Mouse (Mus musculus) retina, adult 2 months (tissue): Measurements from ENCODE around the gene Olfr654.

Experiments
- DNase-seq: peaks from one replicate; pipeline ENCODE4 v3.0.0-alpha.2; 2012; ENCODE audit warnings: low read depth, low spot score

Gene Olfr654

DNA sequence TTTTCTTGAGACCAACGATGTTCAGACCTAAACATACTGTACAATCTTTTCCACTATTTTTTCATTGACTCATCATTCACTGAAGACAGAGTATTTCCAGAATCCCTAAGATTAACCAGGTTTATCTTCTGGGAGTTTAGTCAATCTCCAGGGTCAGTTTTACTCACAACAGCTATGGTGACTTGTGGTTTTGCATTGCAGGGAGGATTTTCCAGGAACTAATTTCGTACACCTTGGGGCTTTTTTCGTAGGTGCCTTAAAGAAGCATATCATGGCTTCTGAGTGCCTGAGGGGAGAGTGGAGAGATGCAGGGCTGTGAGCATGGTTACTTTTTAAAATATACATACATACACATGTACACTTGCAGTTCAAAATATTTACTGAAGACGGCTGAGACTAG lies at the start of gene Olfr654:
Gene Olfr654 (plus strand): TSS at position 301 of the 400 bp plus-strand sequence.
- no peak for DNase-seq

DNA sequence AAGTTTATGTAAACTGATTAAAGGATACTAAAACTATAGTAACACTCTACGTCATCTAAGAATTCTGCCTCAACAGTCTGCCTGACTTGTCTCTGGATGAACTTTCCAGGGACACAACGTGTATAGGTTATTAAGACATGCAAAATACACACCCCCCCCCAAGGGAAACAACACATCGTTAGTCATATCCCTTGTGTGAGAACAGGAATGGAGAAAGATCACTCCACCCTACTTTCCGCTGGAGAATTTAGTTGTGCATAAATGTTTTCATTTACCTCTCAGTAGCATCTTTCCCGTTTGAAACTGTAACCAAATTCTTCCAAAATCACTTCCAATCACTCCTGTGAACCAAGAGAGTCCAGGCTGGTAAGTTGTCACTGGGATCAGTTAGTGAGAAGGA lies 37.0 kb upstream of the Olfr654 start, which contains the start of gene Olfr651:
Gene Olfr651 (plus strand): TSS at position 301 of the 400 bp plus-strand sequence.
- DNase-seq: no peak

DNA sequence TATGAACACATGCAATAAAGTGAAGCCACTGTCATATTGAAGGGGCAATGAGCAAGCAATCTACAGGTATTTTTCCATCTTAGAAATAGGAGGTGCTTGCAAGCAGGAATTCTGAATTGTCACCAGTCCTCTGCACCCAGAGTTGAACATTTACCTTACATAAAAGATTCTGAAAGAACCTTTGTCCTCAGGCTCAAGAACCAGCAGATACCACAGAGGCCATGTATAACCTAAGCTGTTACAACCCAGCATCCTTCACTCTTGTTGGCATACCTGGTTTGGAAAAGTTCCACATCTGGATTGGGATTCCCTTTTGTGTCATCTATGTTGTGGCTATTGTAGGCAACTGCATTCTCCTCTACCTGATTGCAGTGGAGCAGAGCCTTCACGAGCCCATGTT lies 34.1 kb upstream of the Olfr654 start:
- no peak for DNase-seq

GRCm38 (mm10) chr7:104560601-104561000 lies 26.2 kb upstream of the Olfr654 start, which contains the start of gene Olfr652:
TSS of gene Olfr652 (plus strand) at chr7:104560901.
- no peak for DNase-seq

- DNase-seq: no peak
Observed at GRCm38 (mm10) chr7:104577014-104577413, 9.8 kb upstream of the Olfr654 start, which contains the start of gene Olfr653. TSS of gene Olfr653 (plus strand) at chr7:104577314.

DNA sequence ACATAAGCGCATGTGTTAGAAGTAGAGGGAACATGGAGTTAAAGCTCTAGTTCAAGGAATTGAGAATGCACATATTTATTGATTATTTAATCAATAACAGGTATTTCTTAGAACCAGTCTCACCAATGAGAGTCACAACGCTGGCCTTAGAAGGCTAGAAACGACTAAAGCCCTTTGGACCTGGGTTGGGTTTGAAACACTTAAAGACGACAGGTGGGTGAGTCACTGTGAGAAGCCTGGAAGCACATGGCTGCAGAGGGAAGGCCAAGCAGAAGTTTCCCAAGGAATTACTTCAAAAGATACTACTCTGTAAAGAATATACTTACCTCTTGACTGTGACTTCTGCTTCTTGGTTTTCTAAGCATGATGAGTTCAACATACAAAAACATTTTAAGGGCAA lies 6.0 kb upstream of the Olfr654 start:
- no peak for DNase-seq

DNA sequence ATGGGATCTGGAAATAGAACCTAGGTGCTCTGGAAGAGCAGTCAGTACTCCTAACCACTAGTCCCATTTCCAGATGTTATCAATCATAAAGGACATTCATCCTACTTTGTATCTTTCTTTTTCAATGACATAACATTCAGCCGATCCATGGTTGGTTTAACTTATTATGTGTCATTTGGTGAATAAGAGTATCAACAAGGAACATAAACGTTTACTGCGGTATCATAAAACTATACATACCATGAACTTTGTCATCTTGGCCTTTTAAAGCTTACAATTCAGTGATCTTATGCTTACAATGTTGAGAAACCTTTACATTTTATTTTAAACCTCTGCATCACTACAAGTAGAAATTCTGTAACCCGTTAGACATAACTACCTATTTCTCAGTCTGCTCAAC lies 5.4 kb upstream of the Olfr654 start:
- DNase-seq: no peak

DNA sequence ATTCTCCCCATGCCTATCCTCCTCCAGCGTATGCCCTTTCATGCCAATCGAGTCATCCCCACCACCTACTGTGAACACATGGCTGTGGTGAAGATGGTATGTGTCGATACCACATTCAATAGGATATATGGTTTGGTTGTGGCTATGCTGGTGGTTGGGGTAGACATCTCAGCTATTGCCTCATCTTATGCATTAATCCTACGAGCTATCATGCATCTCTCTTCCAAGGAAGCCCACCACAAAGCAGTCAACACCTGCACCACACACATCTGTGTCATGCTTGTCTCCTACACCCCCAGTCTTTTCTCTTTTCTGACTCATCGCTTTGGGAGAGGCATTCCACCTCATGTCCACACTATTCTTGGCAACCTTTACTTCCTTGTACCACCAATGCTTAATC lies 1.4 kb downstream of the Olfr654 start:
- no peak for DNase-seq

GRCm38 (mm10) chr7:104601679-104602078 lies 14.9 kb downstream of the Olfr654 start, which contains the start of gene Olfr655:
TSS of gene Olfr655 (minus strand) at chr7:104601779.
- DNase-seq: no peak

DNA sequence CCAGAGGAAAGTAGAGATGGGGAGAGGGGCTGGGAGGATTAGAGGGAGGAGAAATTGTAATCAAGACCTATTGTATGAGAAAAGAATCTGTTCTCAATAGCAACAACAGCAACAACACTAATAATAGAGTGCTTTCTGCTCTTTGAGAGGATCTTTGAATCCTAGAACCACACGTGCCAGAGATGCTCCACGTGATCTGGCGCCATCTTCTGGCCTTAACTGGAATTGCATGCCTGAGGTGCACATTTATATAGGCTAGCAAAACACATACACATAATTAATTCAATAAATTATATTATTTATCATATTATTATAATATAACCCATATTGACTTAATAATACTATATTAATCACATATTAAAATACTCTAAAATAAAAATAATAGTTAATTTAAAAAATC lies 16.3 kb downstream of the Olfr654 start:
- DNase-seq: no peak

DNA sequence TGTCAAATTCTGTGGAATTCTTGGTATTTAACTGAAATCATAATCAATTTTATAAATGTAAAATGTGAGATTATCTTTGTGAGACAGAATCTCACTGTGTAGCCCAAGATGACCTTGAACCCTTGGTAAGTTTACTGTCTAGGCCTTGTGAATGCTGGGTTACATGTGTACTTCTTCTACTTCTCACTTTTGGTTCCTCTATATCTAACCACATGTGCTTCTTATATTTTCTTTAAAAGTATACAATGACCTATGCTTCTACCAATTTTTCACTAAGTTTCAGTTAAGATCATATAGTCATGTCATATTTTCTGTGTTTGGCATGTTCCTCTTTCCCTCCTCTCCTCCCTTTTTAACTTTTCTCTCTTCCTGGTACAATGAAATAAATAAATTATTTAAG lies 17.9 kb downstream of the Olfr654 start:
- DNase-seq: no peak

DNA sequence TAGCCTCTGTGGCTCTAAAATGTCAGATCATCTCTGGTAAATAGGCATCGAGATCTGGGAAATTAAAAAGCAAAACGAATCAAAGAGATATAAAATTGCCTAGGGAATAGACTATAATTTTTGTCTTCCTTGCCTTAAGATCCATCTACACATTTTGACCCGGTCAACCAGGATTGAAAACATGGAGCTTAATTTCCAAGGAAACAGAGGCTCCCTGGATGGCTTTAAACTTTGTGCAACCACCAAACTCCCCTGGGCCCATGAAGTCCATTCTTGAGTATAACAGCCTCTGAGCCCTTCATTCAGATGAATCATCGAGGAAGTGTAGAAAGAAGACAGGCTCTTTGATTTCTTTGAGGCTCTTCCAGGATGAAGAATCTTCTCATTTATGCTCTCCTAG lies 26.8 kb downstream of the Olfr654 start, which contains the start of gene Olfr656:
Gene Olfr656 (plus strand): TSS at position 301 of the 400 bp plus-strand sequence.
- DNase-seq: no peak

- DNase-seq: no peak
Observed at GRCm38 (mm10) chr7:104624494-104624893, 37.7 kb downstream of the Olfr654 start, which contains the start of gene Olfr657. TSS of gene Olfr657 (plus strand) at chr7:104624794.
